Mouse (Mus musculus) hindbrain, embryonic 14.5 days (tissue): ENCODE measurements around the gene Sim2. TPM values are rescaled to one million over a fixed set of nuclear protein-coding genes. Genes with fewer than 3 reads are reported as not detected.

Experiments
- ATAC-seq: fragments of 200-750 bp; cut with Nextera tagmentation; 2 replicates; pipeline ENCODE4 v1.8.0; 2017; ENCODE audit warnings: moderate number of reproducible peaks, mild to moderate bottlenecking, moderate TSS enrichment, moderate library complexity; ENCODE audit not compliant: low FRiP score
- DNase-seq: peaks from one replicate; pipeline ENCODE4 v3.0.0-alpha.2; 2015; ENCODE audit warnings: low spot score
- H3K27ac ChIP-seq: fragments of 300-500 bp; sonication (generic); 2 replicates; pipeline ENCODE4 v1.5.1; 2014; ENCODE audit warnings: mild to moderate bottlenecking, moderate library complexity
- H3K27me3 ChIP-seq: fragments of 300-500 bp; sonication (generic); 2 replicates; pipeline ENCODE4 v1.6.1; 2014; ENCODE audit warnings: mild to moderate bottlenecking, low read length, mixed read lengths; ENCODE audit not compliant: control insufficient read depth, insufficient read depth
- H3K36me3 ChIP-seq: fragments of 300-500 bp; sonication (generic); replicated peaks from 2 replicates; pipeline ENCODE4 v1.6.1; 2014; ENCODE audit not compliant: control insufficient read depth, insufficient read depth
- H3K4me1 ChIP-seq: fragments of 300-500 bp; sonication (generic); replicated peaks from 2 replicates; pipeline ENCODE4 v1.6.1; 2014; ENCODE audit warnings: antibody characterized with exemption, low read length, mixed read lengths; ENCODE audit not compliant: control insufficient read depth, insufficient read depth
- H3K4me2 ChIP-seq: fragments of 300-500 bp; sonication (generic); replicated peaks from 2 replicates; pipeline ENCODE4 v1.6.1; 2014; ENCODE audit warnings: mild to moderate bottlenecking, moderate library complexity
- H3K4me3 ChIP-seq: fragments of 300-500 bp; sonication (generic); replicated peaks from 2 replicates; pipeline ENCODE4 v1.5.1; 2014; ENCODE audit warnings: mild to moderate bottlenecking, low read length
- H3K9ac ChIP-seq: fragments of 300-500 bp; sonication (generic); 2 replicates; pipeline ENCODE4 v1.6.1; 2014
- H3K9me3 ChIP-seq: fragments of 300-500 bp; sonication (generic); 2 replicates; pipeline ENCODE4 v1.6.1; 2016; ENCODE audit warnings: low read length; ENCODE audit not compliant: control insufficient read depth
- WGBS: fragments of 180-500 bp; shearing (Covaris S2); extraction: QIAGEN DNeasy Blood & Tissue Kit; methylation state at CpG from one replicate; pipeline ENCODE4 v1.1.7; 2014; 5-methylcytosine and 5-hydroxymethylcytosine counted together
- polyA plus RNA-seq: library from polyadenylated mRNA; unstranded; fragments of >200 nt; fragmentation: Nextera tagmentation; extraction: Ambion mirVana; gene quantifications from 2 replicates; pipeline ENCODE4 v1.2.1, GENCODE M21; 2014

Sim2 gene
- polyA plus RNA-seq = 0.04 and 0.25 TPM in 2 replicates

DNA sequence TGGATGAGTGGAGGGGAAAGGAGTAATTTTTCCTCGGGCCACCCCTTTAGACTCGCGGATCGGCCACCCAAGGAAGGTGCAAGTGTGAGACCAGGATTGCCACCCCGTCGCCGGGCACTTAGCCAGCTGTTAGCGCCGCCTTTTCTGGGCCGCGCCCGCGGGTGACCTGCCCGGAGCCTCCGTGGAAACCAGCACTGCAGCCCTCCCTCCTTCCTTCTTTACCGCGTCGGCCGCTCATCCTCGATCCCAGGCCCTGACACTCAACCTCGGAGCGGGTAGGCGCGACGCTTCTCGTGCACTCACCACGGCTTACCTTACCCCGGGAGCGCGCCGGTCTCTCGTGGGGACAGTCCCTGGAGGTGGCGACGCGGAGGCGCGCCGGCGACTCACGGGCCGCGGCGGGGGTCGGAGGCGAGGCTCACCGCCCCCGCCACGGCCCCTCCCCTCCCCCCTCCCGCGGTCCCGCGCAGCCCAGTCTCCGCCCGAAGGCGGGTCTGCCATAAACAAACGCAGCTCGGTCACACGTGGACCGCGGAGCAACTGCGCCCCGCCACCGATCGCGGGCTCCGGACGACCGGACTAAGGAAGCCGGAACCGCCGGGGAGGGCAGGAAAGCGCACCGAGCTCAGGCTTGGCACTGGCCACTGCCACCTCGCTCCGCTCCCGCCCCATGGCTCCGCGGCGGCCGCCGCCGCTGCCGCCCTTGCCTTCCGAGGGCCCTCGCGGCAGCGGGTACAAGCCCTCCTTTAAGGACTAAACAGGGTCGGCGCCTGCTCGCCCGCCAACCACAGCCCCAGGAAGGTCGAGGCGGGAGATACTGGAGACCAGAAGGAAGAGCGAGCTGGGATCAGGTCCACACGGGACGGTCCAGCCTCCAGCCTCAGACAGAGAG, at the start of gene Sim2:
Gene Sim2 (plus strand): TSS at position 221 of the 892 bp plus-strand sequence.
- Histone ChIP-seq H3K27me3 (peaks cover 97% of the 10 kb centered on the region), H3K4me3 (peak within 1 kb of the TSS; percentile 15), H3K36me3 (no peaks in the 10 kb centered on the region), H3K4me1 (peaks cover 7% of the 10 kb centered on the region; the same call in 1 of the 2 replicates), H3K9me3 (no peaks in the 10 kb centered on the region), H3K4me2 (peak within 1 kb of the TSS; percentile 37), H3K9ac (no peak within 1 kb of the TSS), H3K27ac (no peak within 1 kb of the TSS)
- DNase-seq (no peak), ATAC-seq (no peak)
- WGBS = under 1% methylated on average over 92 of the region's 96 CpGs

GRCm38 (mm10) chr16:94037280-94037679, 47.5 kb upstream of the Sim2 start:
- no peak overlapping the region for H3K27ac ChIP-seq
- H3K4me3 ChIP-seq = no peak overlapping the region
- no peaks in the 10 kb centered on the region for H3K4me1 ChIP-seq
- H3K27me3 ChIP-seq = peaks cover 8% of the 10 kb centered on the region
- no peaks in the 10 kb centered on the region for H3K36me3 ChIP-seq
- H3K4me2 ChIP-seq = no peak overlapping the region
- 90% methylated on average over 7 of the region's 7 CpGs for WGBS
- DNase-seq (no peak), ATAC-seq (no peak)
- no peaks in the 10 kb centered on the region for H3K9me3 ChIP-seq
- H3K9ac ChIP-seq = no peak overlapping the region

DNA sequence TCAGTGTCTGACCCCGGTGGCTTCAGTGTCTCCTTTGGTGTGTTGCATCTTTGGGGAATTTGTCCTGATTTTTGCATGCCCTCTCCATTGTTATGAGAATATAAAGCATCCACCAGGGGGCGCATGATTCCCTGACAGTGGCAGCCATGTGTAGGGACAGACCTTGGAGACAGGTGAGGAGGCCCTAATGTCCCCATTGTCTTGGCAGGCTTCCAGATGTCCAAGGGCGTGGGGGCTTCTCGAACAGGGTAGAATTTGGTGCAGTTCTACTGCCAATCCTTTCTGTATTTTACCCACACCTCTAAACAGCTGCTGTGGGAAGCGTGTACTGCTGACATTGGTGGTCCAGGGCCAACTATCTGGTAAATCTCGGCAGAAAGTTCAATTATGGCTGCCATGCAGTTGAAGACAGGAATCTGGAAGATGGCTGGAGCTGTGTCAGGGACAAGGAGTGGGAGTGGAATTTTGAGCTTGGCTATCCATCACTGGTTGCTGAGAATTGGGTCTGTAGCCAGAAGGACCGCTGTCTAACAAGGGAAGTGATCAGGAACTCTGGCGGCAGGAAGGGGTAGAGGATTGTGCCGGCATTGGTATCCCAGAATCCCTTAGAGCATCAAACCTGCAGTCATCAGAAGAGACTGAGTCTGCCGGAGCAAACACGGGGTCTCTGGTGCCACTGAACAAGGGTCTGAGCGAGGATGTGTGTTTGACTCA, 46.3 kb upstream of the Sim2 start:
- Histone ChIP-seq H3K4me1 (no peaks in the 10 kb centered on the region), H3K9ac (no peak overlapping the region), H3K9me3 (no peaks in the 10 kb centered on the region), H3K4me2 (no peak overlapping the region), H3K4me3 (no peak overlapping the region), H3K27ac (no peak overlapping the region), H3K36me3 (no peaks in the 10 kb centered on the region), H3K27me3 (peaks cover 8% of the 10 kb centered on the region)
- WGBS = 71% methylated on average over 12 of the region's 12 CpGs
- peak; percentile 71 for DNase-seq
- ATAC-seq = peak; percentile 31; the same call in 1 of the 2 replicates

DNA sequence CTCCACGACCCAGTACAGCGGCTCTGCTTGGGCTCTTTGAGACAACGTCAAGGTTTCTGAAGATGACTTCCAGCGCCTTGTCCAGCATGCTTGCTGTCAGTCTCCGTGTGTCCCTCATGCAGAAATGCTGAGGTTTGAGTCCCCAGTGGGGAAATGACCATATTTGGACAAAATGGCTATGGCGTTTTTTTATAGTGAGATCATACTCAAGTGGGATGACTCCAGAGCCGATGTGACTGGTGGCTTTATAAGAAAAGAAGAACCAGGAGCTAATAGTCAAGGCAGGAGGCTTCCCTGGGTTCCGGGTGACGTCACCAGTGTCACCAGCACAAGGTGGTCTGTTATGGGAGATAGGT, 45.8 kb upstream of the Sim2 start:
- H3K4me1 ChIP-seq = no peaks in the 10 kb centered on the region
- DNase-seq (no peak), ATAC-seq (no peak)
- no peak overlapping the region for H3K27ac ChIP-seq
- H3K27me3 ChIP-seq = peaks cover 8% of the 10 kb centered on the region
- WGBS = 91% methylated on average over 9 of the region's 9 CpGs
- no peaks in the 10 kb centered on the region for H3K9me3 ChIP-seq
- H3K4me2 ChIP-seq = no peak overlapping the region
- H3K9ac ChIP-seq = no peak overlapping the region
- H3K4me3 ChIP-seq = no peak overlapping the region
- no peaks in the 10 kb centered on the region for H3K36me3 ChIP-seq

DNA sequence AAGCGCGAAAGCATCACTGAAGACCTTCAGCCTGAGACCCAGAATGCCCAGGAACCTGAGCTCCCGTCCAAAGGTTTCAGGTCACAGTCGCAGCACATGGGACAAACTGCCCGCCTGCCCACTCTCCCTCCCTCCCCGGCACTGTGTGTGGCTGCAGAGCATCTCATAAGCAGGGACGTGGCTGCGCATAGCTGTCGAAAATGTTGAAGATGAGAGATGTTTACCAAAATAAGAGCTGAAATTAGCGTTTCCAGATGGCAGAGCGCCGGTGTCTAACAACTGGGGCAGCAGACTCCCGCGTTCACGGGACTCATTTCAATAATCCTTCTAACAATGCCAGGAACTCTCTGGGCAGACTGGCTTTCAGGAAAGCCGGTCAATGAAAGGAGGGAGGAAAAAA, 44.2 kb upstream of the Sim2 start:
- peak overlapping the region; percentile 8; the same call in 1 of the 2 replicates for H3K4me2 ChIP-seq
- no peaks in the 10 kb centered on the region for H3K4me1 ChIP-seq
- H3K9ac ChIP-seq = no peak overlapping the region
- no peak overlapping the region for H3K4me3 ChIP-seq
- no peak for DNase-seq
- WGBS = 21% methylated on average over 16 of the region's 16 CpGs
- no peak overlapping the region for H3K27ac ChIP-seq
- peaks cover 8% of the 10 kb centered on the region for H3K27me3 ChIP-seq
- no peaks in the 10 kb centered on the region for H3K9me3 ChIP-seq
- ATAC-seq = no peak
- no peaks in the 10 kb centered on the region for H3K36me3 ChIP-seq

GRCm38 (mm10) chr16:94041065-94041712, 43.5 kb upstream of the Sim2 start:
- no peaks in the 10 kb centered on the region for H3K9me3 ChIP-seq
- no peak overlapping the region for H3K4me3 ChIP-seq
- H3K27me3 ChIP-seq = peaks cover 8% of the 10 kb centered on the region
- H3K9ac ChIP-seq = no peak overlapping the region
- no peaks in the 10 kb centered on the region for H3K36me3 ChIP-seq
- H3K4me2 ChIP-seq = 0 out of 2 replicates have a peak overlapping the region, but pooled peaks have one; percentile 8
- 48% methylated on average over 18 of the region's 18 CpGs for WGBS
- H3K27ac ChIP-seq = no peak overlapping the region
- ATAC-seq (no peak), DNase-seq (no peak)
- H3K4me1 ChIP-seq = no peaks in the 10 kb centered on the region

- H3K4me1 ChIP-seq = no peaks in the 10 kb centered on the region
- no peak overlapping the region for H3K27ac ChIP-seq
- H3K4me2 ChIP-seq = no peak overlapping the region
- H3K9me3 ChIP-seq = no peaks in the 10 kb centered on the region
- H3K27me3 ChIP-seq = peaks cover 5% of the 10 kb centered on the region
- WGBS = 81% methylated on average over 1 of the region's 1 CpGs
- no peak overlapping the region for H3K4me3 ChIP-seq
- ATAC-seq (no peak), DNase-seq (no peak)
- no peaks in the 10 kb centered on the region for H3K36me3 ChIP-seq
- no peak overlapping the region for H3K9ac ChIP-seq
Observed at GRCm38 (mm10) chr16:94043797-94044196, 40.9 kb upstream of the Sim2 start.

GRCm38 (mm10) chr16:94044996-94045395, 39.7 kb upstream of the Sim2 start:
- Histone ChIP-seq H3K9ac (no peak overlapping the region), H3K9me3 (no peaks in the 10 kb centered on the region), H3K36me3 (no peaks in the 10 kb centered on the region), H3K4me2 (no peak overlapping the region), H3K27me3 (peaks cover 5% of the 10 kb centered on the region), H3K4me3 (no peak overlapping the region), H3K27ac (no peak overlapping the region), H3K4me1 (no peaks in the 10 kb centered on the region)
- DNase-seq (no peak), ATAC-seq (no peak)
- WGBS = 61% methylated on average over 7 of the region's 7 CpGs

DNA sequence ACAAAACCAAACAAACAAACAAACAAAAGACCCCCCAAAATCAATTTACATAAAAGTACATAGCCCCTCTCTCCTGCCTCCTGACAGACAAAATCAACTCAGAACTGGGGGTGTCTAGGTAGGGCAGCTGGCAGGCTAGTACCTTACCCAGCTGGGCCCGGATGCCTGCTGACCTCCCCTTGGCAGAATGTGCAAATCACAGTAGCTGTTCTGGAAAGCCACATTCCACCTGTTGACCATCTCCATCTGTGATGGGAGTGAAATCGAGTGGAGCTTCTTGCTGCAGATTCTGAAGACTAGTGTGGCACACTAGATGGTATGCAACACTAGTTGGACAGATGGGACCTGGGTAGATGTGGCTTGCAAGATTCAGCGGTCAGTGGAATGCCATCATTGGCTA, 34.4 kb upstream of the Sim2 start:
- 87% methylated on average over 3 of the region's 3 CpGs for WGBS
- no peak for DNase-seq
- ATAC-seq = no peak

More for the DNA sequence above, 34.4 kb upstream of the Sim2 start:
- H3K4me2 ChIP-seq = no peak overlapping the region
- H3K9me3 ChIP-seq = no peaks in the 10 kb centered on the region
- H3K36me3 ChIP-seq = no peaks in the 10 kb centered on the region
- no peaks in the 10 kb centered on the region for H3K4me1 ChIP-seq
- H3K27ac ChIP-seq = no peak overlapping the region
- no peaks in the 10 kb centered on the region; the same call in 1 of the 2 replicates for H3K27me3 ChIP-seq
- H3K9ac ChIP-seq = no peak overlapping the region
- H3K4me3 ChIP-seq = no peak overlapping the region
